Mouse (Mus musculus) limb, embryonic 12.5 days (tissue): ENCODE measurements around the gene 6030458C11Rik. TPM values are rescaled to one million over a fixed set of nuclear protein-coding genes. Genes with fewer than 3 reads are reported as not detected.

ENCODE experiments used
- microRNA-seq: library from miRNA; unstranded; fragments of <30 nt; microRNA quantifications from one replicate; pipeline ENCODE4, GENCODE M21; 2017
- polyA plus RNA-seq: library from polyadenylated mRNA; unstranded; fragments of >200 nt; fragmentation: Nextera tagmentation; extraction: Ambion mirVana; gene quantifications from 2 replicates; pipeline ENCODE4 v1.2.1, GENCODE M21; 2016

6030458C11Rik gene
- polyA plus RNA-seq, 1 experiment from 2014 or later: 54.0 TPM

Small RNA genes lying within 50 kb of the gene (microRNA-seq; reads per million reads assigned to microRNA genes)
- gene Gm47288: not detected

Other genes starting within 250 kb of the 6030458C11Rik start
- 26.2 and 32.5 TPM in 2 replicates for gene Pdzd2, start 84.7 kb downstream of the 6030458C11Rik start, polyA plus RNA-seq
- 54.1 and 63.4 TPM in 2 replicates for gene Drosha, start 166 bp upstream of the 6030458C11Rik start, polyA plus RNA-seq